Mouse (Mus musculus): ENCODE results near the gene Fpgt. TPM values are rescaled to one million over a fixed set of nuclear protein-coding genes. Genes with fewer than 3 reads are reported as not detected.

Fpgt gene
- polyA plus RNA-seq (2012; rRNA removed) = 12.1 and 12.5 TPM in 2 replicates

DNA sequence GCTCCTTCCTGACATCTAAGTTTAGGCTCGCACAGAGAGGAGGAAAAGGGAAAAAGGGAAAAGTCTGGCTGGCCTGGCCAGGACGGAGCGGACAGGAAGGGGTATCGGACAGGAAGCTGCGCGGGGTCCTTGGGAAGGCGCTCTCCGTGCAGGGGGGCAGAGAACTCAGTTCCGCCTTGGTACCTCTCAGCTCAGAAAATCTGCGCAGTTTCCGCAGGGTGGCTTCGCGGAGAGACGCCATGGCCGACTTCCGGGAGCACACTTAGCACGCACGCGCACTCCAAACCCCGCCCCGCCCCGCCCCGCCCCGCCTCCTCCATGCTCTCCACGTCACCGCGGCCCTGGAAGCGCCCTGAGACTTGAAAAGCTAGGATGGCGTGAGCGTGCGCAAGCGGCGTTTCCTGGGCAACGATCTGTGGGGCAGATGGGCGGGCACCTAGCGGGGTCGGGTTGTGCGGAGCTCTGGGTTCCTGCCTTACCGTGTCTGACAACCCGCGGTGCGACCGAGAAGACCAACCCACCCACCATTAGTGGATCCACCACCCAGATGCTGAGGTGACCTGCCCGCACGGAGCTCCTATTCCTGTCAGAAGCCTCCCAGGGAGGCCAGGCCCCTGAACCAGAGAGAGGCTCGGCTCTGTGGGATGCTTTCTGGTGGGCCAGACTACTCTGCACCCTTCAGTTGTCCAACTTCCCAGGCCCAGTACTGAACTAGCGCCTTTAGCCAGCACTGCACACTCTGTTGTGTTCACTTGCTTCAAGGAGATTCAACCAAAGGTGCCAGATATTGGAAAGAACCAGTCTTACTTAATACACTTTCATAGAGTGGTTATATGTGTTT is at the start of gene Fpgt, which contains the start of gene Lrriq3:
TSS of gene Fpgt (minus strand) at position 288 of the 841 bp plus-strand sequence.
TSS of gene Lrriq3 (plus strand) at position 319 of the 841 bp plus-strand sequence.
- H3K4me1 ChIP-seq (ENCODE audit: control insufficient read depth, insufficient read depth, low read length) = no peaks in the 10 kb centered on the region; the same call in 1 of the 2 replicates
- no peaks in the 10 kb centered on the region for H3K27me3 ChIP-seq (replicated peaks; ENCODE audit: control insufficient read depth, insufficient read depth, low read length)
- 1% methylated on average over 47 of the region's 47 CpGs for WGBS
- peak; percentile 95 for DNase-seq
- peak within 1 kb of the TSS; percentile 74 for H3K27ac ChIP-seq (ENCODE audit: insufficient read depth, low read depth, low read length)
- H3K36me3 ChIP-seq (ENCODE audit: control insufficient read depth, insufficient read depth, low read length) = no peaks in the 10 kb centered on the region; the same call in 1 of the 2 replicates
- TF ChIP-seq POLR2A (IDR thresholded peaks at IDR 0.05; ENCODE audit: low read depth, low read length) (peak; percentile 52), CTCF (conservative IDR thresholded peaks at IDR 0.05; ENCODE audit: insufficient read depth, insufficient read length, low read depth, low read length) (no peak)
- H3K4me3 ChIP-seq (ENCODE audit: insufficient read depth, low read depth, low read length) = peak within 1 kb of the TSS; percentile 96

- Histone ChIP-seq H3K36me3 (ENCODE audit: control insufficient read depth, insufficient read depth, low read length) (no peaks in the 10 kb centered on the region), H3K27me3 (replicated peaks; ENCODE audit: control insufficient read depth, insufficient read depth, low read length) (no peaks in the 10 kb centered on the region), H3K27ac (ENCODE audit: insufficient read depth, low read depth, low read length) (no peak overlapping the region), H3K4me3 (ENCODE audit: insufficient read depth, low read depth, low read length) (no peak overlapping the region), H3K4me1 (ENCODE audit: control insufficient read depth, insufficient read depth, low read length) (no peaks in the 10 kb centered on the region)
- DNase-seq = peak; percentile 49
- 72% methylated on average over 11 of the region's 11 CpGs for WGBS
- TF ChIP-seq CTCF (conservative IDR thresholded peaks at IDR 0.05; ENCODE audit: insufficient read depth, insufficient read length, low read depth, low read length) (no peak), POLR2A (IDR thresholded peaks at IDR 0.05; ENCODE audit: low read depth, low read length) (no peak)
These were observed 47.8 kb upstream of the Fpgt start for GRCm38 (mm10) chr3:155141047-155141446.

DNA sequence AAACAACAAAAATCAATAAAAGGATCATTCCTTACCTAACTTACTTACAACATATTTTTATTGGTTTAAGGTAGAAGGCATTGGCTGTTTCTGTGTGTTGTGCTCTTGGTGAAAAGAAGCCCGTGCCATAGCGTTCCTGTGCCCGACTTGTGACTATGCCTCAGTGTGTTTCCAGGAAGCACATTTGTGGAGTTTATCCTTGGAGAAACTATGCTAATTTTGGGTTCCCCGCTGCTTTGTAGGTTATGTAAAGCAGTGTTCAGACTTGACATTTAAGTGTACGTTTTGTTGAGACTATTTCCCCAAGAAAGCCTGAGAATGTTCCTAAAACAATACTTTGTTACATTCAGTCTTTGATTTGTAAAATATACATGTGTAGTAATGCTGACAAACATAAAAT is 44.5 kb upstream of the Fpgt start:
- Histone ChIP-seq H3K27ac (ENCODE audit: insufficient read depth, low read depth, low read length) (no peak overlapping the region), H3K4me1 (ENCODE audit: control insufficient read depth, insufficient read depth, low read length) (no peaks in the 10 kb centered on the region), H3K36me3 (ENCODE audit: control insufficient read depth, insufficient read depth, low read length) (no peaks in the 10 kb centered on the region), H3K4me3 (ENCODE audit: insufficient read depth, low read depth, low read length) (no peak overlapping the region), H3K27me3 (replicated peaks; ENCODE audit: control insufficient read depth, insufficient read depth, low read length) (no peaks in the 10 kb centered on the region)
- DNase-seq = no peak
- 87% methylated on average over 5 of the region's 5 CpGs for WGBS
- TF ChIP-seq CTCF (conservative IDR thresholded peaks at IDR 0.05; ENCODE audit: insufficient read depth, insufficient read length, low read depth, low read length) = no peak
- TF ChIP-seq POLR2A (IDR thresholded peaks at IDR 0.05; ENCODE audit: low read depth, low read length) = no peak

- Histone ChIP-seq H3K36me3 (ENCODE audit: control insufficient read depth, insufficient read depth, low read length) (no peaks in the 10 kb centered on the region), H3K4me3 (ENCODE audit: insufficient read depth, low read depth, low read length) (no peak overlapping the region), H3K27ac (ENCODE audit: insufficient read depth, low read depth, low read length) (no peak overlapping the region), H3K4me1 (ENCODE audit: control insufficient read depth, insufficient read depth, low read length) (no peaks in the 10 kb centered on the region), H3K27me3 (replicated peaks; ENCODE audit: control insufficient read depth, insufficient read depth, low read length) (no peaks in the 10 kb centered on the region)
- TF ChIP-seq POLR2A (IDR thresholded peaks at IDR 0.05; ENCODE audit: low read depth, low read length) = no peak
- no peak for TF ChIP-seq CTCF (conservative IDR thresholded peaks at IDR 0.05; ENCODE audit: insufficient read depth, insufficient read length, low read depth, low read length)
- DNase-seq = no peak
- WGBS = 56% methylated on average over 1 of the region's 1 CpGs
These were observed 12.8 kb upstream of the Fpgt start for GRCm38 (mm10) chr3:155105957-155106356.

DNA sequence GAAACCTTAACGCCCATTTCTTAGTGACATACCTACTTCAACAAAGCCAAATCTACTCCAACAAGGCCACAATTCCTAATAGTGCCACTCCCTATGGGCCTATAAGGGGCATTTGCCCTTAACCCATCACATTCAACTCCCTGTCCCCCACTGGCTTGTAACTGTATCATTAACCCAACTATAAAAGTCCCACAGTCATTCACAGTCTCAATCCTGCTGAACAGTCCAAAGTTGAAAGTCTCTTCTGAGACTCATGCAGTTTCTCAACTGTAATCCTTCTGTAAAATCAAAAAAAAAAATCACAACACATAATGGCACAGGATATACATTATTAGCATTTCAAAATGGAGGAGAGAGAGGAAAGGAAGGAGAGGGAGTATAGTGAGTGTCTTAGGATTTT is 6.1 kb upstream of the Fpgt start:
- Histone ChIP-seq H3K27ac (ENCODE audit: insufficient read depth, low read depth, low read length) (peak overlapping the region; percentile 59), H3K27me3 (replicated peaks; ENCODE audit: control insufficient read depth, insufficient read depth, low read length) (no peaks in the 10 kb centered on the region), H3K4me1 (ENCODE audit: control insufficient read depth, insufficient read depth, low read length) (peaks cover 3% of the 10 kb centered on the region; the same call in 1 of the 2 replicates), H3K4me3 (ENCODE audit: insufficient read depth, low read depth, low read length) (no peak overlapping the region), H3K36me3 (ENCODE audit: control insufficient read depth, insufficient read depth, low read length) (no peaks in the 10 kb centered on the region)
- 77% methylated on average over 1 of the region's 1 CpGs for WGBS
- DNase-seq = peak; percentile 51
- TF ChIP-seq POLR2A (IDR thresholded peaks at IDR 0.05; ENCODE audit: low read depth, low read length) = no peak
- TF ChIP-seq CTCF (conservative IDR thresholded peaks at IDR 0.05; ENCODE audit: insufficient read depth, insufficient read length, low read depth, low read length) = no peak

GRCm38 (mm10) chr3:155092081-155092480 is 1.1 kb downstream of the Fpgt start:
- Histone ChIP-seq H3K4me1 (ENCODE audit: control insufficient read depth, insufficient read depth, low read length) (no peaks in the 10 kb centered on the region; the same call in 1 of the 2 replicates), H3K27me3 (replicated peaks; ENCODE audit: control insufficient read depth, insufficient read depth, low read length) (no peaks in the 10 kb centered on the region), H3K36me3 (ENCODE audit: control insufficient read depth, insufficient read depth, low read length) (peaks cover 1% of the 10 kb centered on the region; the same call in 1 of the 2 replicates), H3K4me3 (ENCODE audit: insufficient read depth, low read depth, low read length) (no peak overlapping the region), H3K27ac (ENCODE audit: insufficient read depth, low read depth, low read length) (no peak overlapping the region)
- no peak for TF ChIP-seq POLR2A (IDR thresholded peaks at IDR 0.05; ENCODE audit: low read depth, low read length)
- no peak for TF ChIP-seq CTCF (conservative IDR thresholded peaks at IDR 0.05; ENCODE audit: insufficient read depth, insufficient read length, low read depth, low read length)
- no peak for DNase-seq
- WGBS = 95% methylated on average over 6 of the region's 6 CpGs

DNA sequence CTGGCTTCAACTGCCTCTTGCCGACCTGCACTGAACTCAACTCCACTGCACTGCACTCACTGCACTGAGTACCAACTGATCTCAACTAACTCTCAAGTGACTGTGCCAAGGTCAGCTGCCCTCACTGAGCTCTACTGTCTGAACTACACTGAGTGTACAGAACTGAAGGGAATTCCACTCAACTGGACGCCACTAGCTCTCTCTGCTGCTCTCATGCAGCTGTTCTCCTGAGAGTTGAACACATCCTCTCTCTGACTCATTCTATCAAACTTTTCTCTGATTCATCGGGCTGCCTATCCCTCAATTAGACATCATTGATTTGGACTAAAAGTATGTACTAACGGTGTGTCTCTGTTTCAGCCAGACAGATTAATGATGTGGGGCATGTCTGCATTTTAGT is 15.3 kb downstream of the Fpgt start:
- WGBS = 82% methylated on average over 4 of the region's 4 CpGs
- TF ChIP-seq POLR2A (IDR thresholded peaks at IDR 0.05; ENCODE audit: low read depth, low read length) (no peak), CTCF (conservative IDR thresholded peaks at IDR 0.05; ENCODE audit: insufficient read depth, insufficient read length, low read depth, low read length) (no peak)

More for the DNA sequence above, 15.3 kb downstream of the Fpgt start:
- Histone ChIP-seq H3K4me1 (ENCODE audit: control insufficient read depth, insufficient read depth, low read length) (no peaks in the 10 kb centered on the region), H3K27ac (ENCODE audit: insufficient read depth, low read depth, low read length) (no peak overlapping the region), H3K36me3 (ENCODE audit: control insufficient read depth, insufficient read depth, low read length) (no peaks in the 10 kb centered on the region), H3K27me3 (replicated peaks; ENCODE audit: control insufficient read depth, insufficient read depth, low read length) (no peaks in the 10 kb centered on the region), H3K4me3 (ENCODE audit: insufficient read depth, low read depth, low read length) (no peak overlapping the region)
- no peak for DNase-seq

Data from kidney, adult 2 months (tissue).